Mouse (Mus musculus): ENCODE data around the gene Hebp1. TPM values are rescaled to one million over a fixed set of nuclear protein-coding genes. Genes with fewer than 3 reads are reported as not detected.

Gene Hebp1
- 4.0 and 17.0 TPM in 2 replicates for polyA plus RNA-seq (2012; ENCODE audit: low replicate concordance)

GRCm38 (mm10) chr6:135197921-135198532, at the start of gene Hebp1, which contains the start of gene Fam234b:
Gene Hebp1, minus strand, starts transcription at chr6:135198022.
Gene Fam234b, plus strand, starts transcription at chr6:135197977.

GRCm38 (mm10) chr6:135118183-135118582, 79.6 kb downstream of the Hebp1 start, which contains the start of gene Gprc5d:
Gene Gprc5d, minus strand, starts transcription at chr6:135118283.

Other genes starting within 250 kb of the Hebp1 start
- not detected in 2 replicates for gene Apold1, start 216.3 kb downstream of the Hebp1 start, polyA plus RNA-seq (2012; ENCODE audit: low replicate concordance)
- 3.4 and 8.0 TPM in 2 replicates for gene Ddx47, start 186.4 kb downstream of the Hebp1 start, polyA plus RNA-seq (2012; ENCODE audit: low replicate concordance)
- gene Gprc5a, start 132.4 kb downstream of the Hebp1 start, polyA plus RNA-seq (2012; ENCODE audit: low replicate concordance): 0.06 TPM in 1 of 2 replicates, not detected in the other
- gene Gprc5d, start 79.7 kb downstream of the Hebp1 start, polyA plus RNA-seq (2012; ENCODE audit: low replicate concordance): not detected in 2 replicates
- gene Fam234b, start within 50 bp of the Hebp1 start, polyA plus RNA-seq (2012; ENCODE audit: low replicate concordance): 5.9 and 10.5 TPM in 2 replicates
- 0.13 and 0.21 TPM in 2 replicates for gene Gsg1, start 56.3 kb upstream of the Hebp1 start, polyA plus RNA-seq (2012; ENCODE audit: low replicate concordance)
- gene Pbp2, start 112.4 kb upstream of the Hebp1 start, polyA plus RNA-seq (2012; ENCODE audit: low replicate concordance): not detected in 2 replicates
- 1.3 and 2.4 TPM in 2 replicates for gene Emp1, start 164.5 kb upstream of the Hebp1 start, polyA plus RNA-seq (2012; ENCODE audit: low replicate concordance)